Mouse (Mus musculus) E14TG2a.4 (cell line): Measurements from ENCODE around the gene Gcnt3.

Experiments used
- CTCF ChIP-seq: conservative IDR thresholded peaks from 2 replicates; pipeline ENCODE4 v1.5.1; 2014; ENCODE audit warnings: low read length
- POU5F1 ChIP-seq: IDR thresholded peaks from 2 replicates; pipeline ENCODE4 v1.6.1; 2014; ENCODE audit warnings: low read length, borderline replicate concordance

DNA sequence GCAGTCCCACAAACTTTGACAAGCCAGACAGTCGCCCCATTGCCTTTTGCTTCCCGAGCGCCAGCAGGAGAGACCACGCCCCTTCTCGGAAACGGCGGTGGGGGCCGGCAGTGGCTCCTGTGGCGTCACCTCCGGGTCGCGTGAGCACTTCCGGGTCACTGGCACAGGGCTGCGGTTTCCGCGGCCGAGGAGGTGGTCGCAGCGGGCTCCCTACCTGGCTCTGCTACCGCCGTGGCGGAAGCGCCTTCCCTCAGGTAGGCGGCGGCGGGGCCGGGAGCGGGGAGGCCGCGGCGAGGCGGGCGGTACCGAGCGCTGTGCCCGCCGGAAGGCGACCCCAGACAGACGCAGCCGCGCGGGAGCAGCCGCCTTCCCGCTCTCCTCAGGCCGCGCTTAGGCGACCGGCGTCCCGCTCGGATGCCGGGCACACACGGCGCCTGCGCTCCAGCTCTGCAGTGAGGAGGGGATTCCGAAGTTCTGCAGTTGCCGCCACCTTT, 25.4 kb downstream of the Gcnt3 start, which contains the start of gene Gtf2a2:
- TF ChIP-seq CTCF (no peak), POU5F1 (no peak)
